ENCODE assay signal across 9 mouse cellular contexts in genomic region chr3:75219211-75219610, GRCm38 (mm10). TPM values are rescaled to one million over a fixed set of nuclear protein-coding genes. Genes with fewer than 3 reads are reported as not detected.
A peak's percentile ranks its signal among the peaks of the same experiment; 100 is the strongest.
DNase-seq lines count a peak whose midpoint lies in the region; ATAC-seq and TF ChIP-seq lines count a peak whose summit lies in the region.
"Had no signal": no experiment of that assay in that cellular context is flagged by ENCODE, and none has a peak within 500 bp of the region (broad histone marks: within the 10 kb centered on the region; RNA-seq: fewer than 3 reads in every experiment).

No protein-coding gene starts in this region.

- H3K9ac ChIP-seq in midbrain, embryonic 15.5 days, result no peak overlapping the region
- H3K9ac ChIP-seq: limb, embryonic 12.5 days had no signal

- H3K27ac ChIP-seq in gastrocnemius, adult 2 months, result no peak overlapping the region
- no peak overlapping the region for H3K27ac ChIP-seq in midbrain, embryonic 15.5 days
- H3K27ac ChIP-seq: limb, embryonic 12.5 days had no signal

- H3K36me3 ChIP-seq in midbrain, embryonic 15.5 days (replicated peaks), result no peaks in the 10 kb centered on the region
- H3K36me3 ChIP-seq: limb, embryonic 12.5 days had no signal

- peak; percentile 67 for TF ChIP-seq CTCF in gastrocnemius, adult 2 months (IDR thresholded peaks at IDR 0.05)

- ATAC-seq in frontal cortex, adult (ENCODE audit: low TSS enrichment), result peak; percentile 91
- peak; percentile 89 for ATAC-seq in midbrain, embryonic 15.5 days (replicated peaks)

- no peaks in the 10 kb centered on the region for H3K9me3 ChIP-seq in midbrain, embryonic 15.5 days
- H3K9me3 ChIP-seq: limb, embryonic 12.5 days had no signal

- H3K4me2 ChIP-seq in midbrain, embryonic 15.5 days, result no peak overlapping the region
- H3K4me2 ChIP-seq: limb, embryonic 12.5 days had no signal

- H3K4me3 ChIP-seq in gastrocnemius, adult 2 months, result no peak overlapping the region
- no peak overlapping the region for H3K4me3 ChIP-seq in midbrain, embryonic 15.5 days
- H3K4me3 ChIP-seq: limb, embryonic 12.5 days had no signal

- peak; percentile 21 for DNase-seq in gastrocnemius, adult 2 months
- no peak for DNase-seq in gastrocnemius, postnatal 36 days
- DNase-seq in B cell, adult 2 months, result peak; percentile 63 to 68
- peak; percentile 17 for DNase-seq in cerebellum, adult 8-10 months
- peak; percentile 46 to 72 for DNase-seq in layer of hippocampus, postnatal 25 days (ENCODE audit: extremely low spot score in 1 of 2, low spot score in 1 of 2)
- DNase-seq in thymus, postnatal 14 days, result peak; percentile 58

- H3K4me1 ChIP-seq in midbrain, embryonic 15.5 days, result no peaks in the 10 kb centered on the region
- H3K4me1 ChIP-seq: limb, embryonic 12.5 days had no signal

- WGBS in midbrain, embryonic 15.5 days, result 0% methylated on average over 1 of the region's 1 CpGs

- no peaks in the 10 kb centered on the region for H3K27me3 ChIP-seq in midbrain, embryonic 15.5 days (replicated peaks)
- H3K27me3 ChIP-seq: limb, embryonic 12.5 days had no signal

- intact Hi-C loops in gastrocnemius, adult 2 months (cut with DNase I), result loop anchor here (5.0 kb wide), 1 partner anchor 298 kb away; no protein-coding TSS in a partner anchor
- intact Hi-C loops in gastrocnemius, postnatal 36 days (cut with DNase I), result loop anchor here (2.0 kb wide), 1 partner anchor 300 kb away; no protein-coding TSS in a partner anchor

RNA-seq across cellular contexts. Expression of gene Serpini2, which starts 50.7 kb away (rescaled TPM):
- not detected for total RNA-seq in gastrocnemius, adult 2 months (2021)
- total RNA-seq in gastrocnemius, postnatal 36 days (2021), result not detected
- not detected for total RNA-seq in layer of hippocampus, postnatal 25 days (2021)
- not detected in 2 replicates for polyA plus RNA-seq in midbrain, embryonic 15.5 days (2015; fragmentation: Nextera tagmentation; extraction: Ambion mirVana)
- polyA plus RNA-seq: limb, embryonic 12.5 days had no signal

RNA-seq across cellular contexts. Expression of gene Zbbx, which starts 54.4 kb away (rescaled TPM):
- not detected for total RNA-seq in gastrocnemius, adult 2 months (2021)
- total RNA-seq in gastrocnemius, postnatal 36 days (2021), result not detected
- total RNA-seq in layer of hippocampus, postnatal 25 days (2021), result 1 to 10 TPM; 2.9 to 5.0 TPM
- 0.68 and 0.85 TPM in 2 replicates for polyA plus RNA-seq in midbrain, embryonic 15.5 days (2015; fragmentation: Nextera tagmentation; extraction: Ambion mirVana)
- polyA plus RNA-seq: limb, embryonic 12.5 days had no signal

Comparison
In these comparisons a context has a peak if more than half of its experiments do, and no peak if none do; other contexts are left out.
1. DNase-seq: peak in gastrocnemius, adult 2 months (single experiment), B cell, adult 2 months (2 of 2), cerebellum, adult 8-10 months (single experiment), layer of hippocampus, postnatal 25 days (2 of 2) and thymus, postnatal 14 days (single experiment); none in gastrocnemius, postnatal 36 days (0 of 2).